Mouse (Mus musculus): Measurements from ENCODE around the gene Stx11.
"Not testable (repeated sequence)": the region's sequence is repeated elsewhere in the genome, so short reads cannot be mapped to it uniquely, and the experiment has no call there.

Gene Stx11

GRCm38 (mm10) chr10:12957271-12957670 lies 6.8 kb downstream of the Stx11 start:
- no peak for DNase-seq (ENCODE audit: low spot score)

- no peak for DNase-seq (ENCODE audit: low spot score)
Measured at GRCm38 (mm10) chr10:12955831-12956230, 8.3 kb downstream of the Stx11 start.

DNA sequence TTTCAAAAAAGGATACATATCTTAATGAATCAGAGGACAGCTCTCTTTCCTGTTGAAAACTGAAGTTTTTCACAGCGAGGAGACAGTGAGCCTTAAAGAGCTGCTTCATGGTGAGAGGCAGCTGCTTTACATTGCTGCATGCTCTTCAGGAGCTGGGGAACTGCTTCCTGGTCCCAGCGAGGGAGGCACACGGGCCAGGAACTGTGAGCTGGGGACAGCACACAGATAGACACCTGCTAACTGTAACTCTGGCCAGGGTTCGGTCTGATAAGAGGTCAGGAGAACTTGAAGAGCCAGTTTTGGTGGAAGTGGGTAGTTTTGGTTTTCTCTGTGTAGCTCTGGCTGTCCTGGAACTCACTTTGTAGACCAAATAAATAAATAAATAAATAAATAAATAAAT lies 12.7 kb downstream of the Stx11 start:
- not testable (repeated sequence) for DNase-seq (ENCODE audit: low spot score)

DNA sequence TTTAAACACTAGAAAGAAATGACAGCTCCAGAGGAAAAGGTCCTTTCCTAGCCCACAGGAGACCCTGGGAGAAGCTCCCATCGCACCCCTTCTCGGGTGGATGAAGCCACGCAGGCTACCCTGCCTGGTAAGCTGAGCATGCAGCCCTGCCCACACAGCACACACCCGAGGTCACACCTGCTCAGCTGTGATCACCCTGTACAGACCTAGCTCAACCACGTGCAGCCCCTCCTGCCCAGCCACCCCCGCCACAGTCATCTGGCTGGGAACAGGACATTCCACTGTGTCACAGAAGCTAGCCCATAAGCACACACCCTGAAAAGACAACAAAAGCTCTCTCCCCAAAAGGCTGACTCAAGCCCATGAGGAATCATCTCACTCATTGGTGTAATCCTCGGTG lies 14.8 kb downstream of the Stx11 start:
- no peak for DNase-seq (ENCODE audit: low spot score)

GRCm38 (mm10) chr10:12947606-12948005 lies 16.5 kb downstream of the Stx11 start:
- no peak for DNase-seq (ENCODE audit: low spot score)

- peak; percentile 33 for DNase-seq (ENCODE audit: low spot score)
Measured at GRCm38 (mm10) chr10:12941018-12941761, 22.9 kb downstream of the Stx11 start.

DNA sequence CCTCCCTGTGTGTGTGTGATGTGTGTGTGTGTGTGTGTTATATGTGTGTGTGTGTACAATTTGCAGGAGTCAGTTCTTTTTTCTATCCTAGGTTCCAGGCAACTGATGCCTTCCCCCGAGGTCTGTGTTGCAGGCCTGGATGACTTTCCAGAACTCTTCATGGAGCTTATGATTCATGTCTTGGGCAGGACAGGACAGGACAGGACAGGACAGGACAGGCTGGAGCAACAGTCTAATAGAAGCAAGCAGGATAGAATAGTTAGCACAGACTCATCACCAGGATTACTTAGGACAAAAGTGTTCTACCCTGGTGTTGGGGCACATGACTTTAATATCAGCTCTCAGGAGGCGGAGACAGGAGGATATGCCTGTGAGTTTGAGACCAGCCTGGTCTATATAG lies 25.3 kb downstream of the Stx11 start:
- DNase-seq (ENCODE audit: low spot score), result no peak

DNA sequence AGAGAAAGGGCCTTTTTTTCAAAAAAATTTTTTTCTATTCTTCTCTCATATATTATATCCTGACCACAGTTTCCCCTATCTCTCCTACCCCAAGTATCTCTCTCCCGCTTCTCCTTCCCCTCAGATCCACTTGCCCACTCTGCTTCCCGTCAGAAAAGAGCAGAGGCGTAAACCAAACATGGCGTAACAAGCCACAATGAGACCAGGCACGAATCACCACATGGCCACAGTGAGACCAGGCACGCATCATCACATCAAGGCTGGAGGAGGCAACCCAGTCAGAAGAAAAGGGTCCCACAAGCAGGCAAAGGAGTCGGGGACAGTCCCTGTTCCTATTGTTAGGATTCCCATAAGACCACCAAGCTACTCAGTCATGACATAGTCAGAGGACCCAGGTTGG lies 28.0 kb downstream of the Stx11 start:
- no peak for DNase-seq (ENCODE audit: low spot score)

GRCm38 (mm10) chr10:12935575-12935974 lies 28.5 kb downstream of the Stx11 start:
- no peak for DNase-seq (ENCODE audit: low spot score)

DNA sequence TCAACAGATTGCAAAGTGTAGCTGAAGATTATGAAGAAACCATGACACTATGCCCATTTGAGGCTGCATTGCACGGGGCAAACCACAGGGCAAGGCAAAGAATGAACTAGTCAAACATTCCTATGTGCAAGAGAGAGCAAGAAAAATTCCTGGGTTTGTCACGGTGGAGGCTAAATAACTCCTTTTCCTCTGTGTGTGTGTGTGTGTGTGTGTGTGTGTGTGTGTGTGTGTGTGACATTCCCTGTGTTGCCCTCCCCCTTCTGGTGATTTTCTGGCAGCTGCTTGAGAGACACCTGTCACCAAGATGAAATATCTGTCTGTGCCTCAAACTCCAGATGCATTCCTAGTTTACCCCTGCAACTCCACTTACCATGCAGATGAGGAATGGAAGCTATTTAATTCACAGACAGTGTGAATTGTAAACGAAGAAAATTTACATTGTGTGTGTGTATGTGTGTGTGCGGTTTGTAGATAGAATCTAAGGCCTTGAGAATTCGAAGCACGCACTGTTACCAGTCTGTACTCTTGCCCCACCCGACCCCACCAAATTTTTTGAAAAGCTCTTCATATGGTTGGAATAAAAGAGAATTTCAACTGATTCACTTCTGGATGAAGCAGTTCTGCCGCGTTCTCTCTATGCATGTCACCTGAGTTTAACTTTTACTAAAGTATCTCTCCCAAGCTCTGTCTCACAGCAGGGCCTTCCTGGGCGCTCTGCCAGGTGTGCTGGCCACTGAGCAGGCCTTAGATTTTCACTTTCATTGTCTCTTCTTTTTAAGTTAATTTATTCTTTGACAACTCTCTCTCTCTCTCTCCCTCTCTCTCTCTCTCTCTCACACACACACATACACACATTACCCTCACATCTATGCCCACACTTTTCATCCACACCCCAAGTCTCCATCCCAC lies 32.4 kb downstream of the Stx11 start:
- no peak for DNase-seq (ENCODE audit: low spot score)

DNA sequence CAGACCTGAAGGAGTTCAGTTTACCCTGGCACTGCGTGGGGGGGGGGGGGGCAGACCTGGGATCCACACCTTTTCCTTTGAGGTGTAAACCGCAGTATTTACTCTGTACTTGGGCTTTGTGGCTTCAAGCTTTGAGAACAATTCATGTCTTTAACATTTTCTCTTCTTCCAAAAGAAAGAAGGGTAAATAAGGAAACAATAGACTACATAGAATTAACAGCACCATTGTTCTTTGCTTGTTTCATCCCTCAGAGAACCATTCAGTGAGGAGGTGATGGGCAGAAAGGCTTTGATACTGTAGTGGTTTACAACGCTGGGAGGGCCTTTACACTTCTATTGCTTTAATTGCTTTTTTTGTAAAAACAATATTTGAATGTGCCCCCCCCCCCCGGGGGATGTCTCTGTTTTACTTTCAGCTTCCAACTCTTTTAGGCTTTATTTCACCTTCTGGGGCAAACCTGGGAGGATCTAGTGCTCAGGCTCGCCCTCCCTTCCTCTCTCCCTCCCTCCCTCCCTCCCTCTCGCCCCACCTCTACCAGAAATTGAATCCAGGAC lies 33.7 kb downstream of the Stx11 start:
- no peak for DNase-seq (ENCODE audit: low spot score)

DNA sequence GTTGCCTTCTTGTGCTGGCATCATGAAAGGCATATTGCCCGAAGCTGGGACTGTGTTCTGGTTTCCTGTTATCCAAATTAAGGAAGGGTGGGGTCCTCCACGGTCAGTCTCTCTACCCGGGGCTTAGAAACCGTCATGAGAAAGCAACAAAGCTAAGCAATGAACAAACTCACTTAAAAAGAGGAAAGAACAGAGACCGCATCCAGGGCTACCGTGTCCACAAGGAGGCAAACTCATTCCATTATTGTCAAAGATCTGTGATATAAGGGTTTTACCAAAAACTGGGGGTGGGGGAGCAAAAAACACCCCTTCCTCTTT lies 34.3 kb downstream of the Stx11 start:
- no peak for DNase-seq (ENCODE audit: low spot score)

GRCm38 (mm10) chr10:12929149-12929856 lies 34.8 kb downstream of the Stx11 start:
- DNase-seq (ENCODE audit: low spot score), result no peak

DNA sequence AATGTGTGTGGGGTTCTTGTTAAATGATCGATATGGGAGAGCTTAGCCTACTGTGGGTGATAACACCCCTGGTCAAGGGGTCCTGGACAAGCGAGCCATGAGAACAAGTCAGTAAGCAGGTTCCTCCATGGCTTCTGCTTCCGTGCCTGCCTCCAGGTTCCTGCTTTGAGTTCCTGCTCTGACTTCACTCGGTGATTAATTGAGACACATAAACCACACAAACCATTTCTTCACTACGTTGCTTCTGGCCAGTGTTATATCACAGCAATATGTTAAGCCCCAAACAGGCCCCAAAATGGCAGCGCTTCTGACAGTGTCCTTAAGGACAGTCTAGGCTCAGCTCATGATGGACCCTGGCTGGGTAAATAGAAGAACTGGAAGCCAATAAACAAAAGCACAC lies 35.9 kb downstream of the Stx11 start:
- DNase-seq (ENCODE audit: low spot score), result no peak

DNA sequence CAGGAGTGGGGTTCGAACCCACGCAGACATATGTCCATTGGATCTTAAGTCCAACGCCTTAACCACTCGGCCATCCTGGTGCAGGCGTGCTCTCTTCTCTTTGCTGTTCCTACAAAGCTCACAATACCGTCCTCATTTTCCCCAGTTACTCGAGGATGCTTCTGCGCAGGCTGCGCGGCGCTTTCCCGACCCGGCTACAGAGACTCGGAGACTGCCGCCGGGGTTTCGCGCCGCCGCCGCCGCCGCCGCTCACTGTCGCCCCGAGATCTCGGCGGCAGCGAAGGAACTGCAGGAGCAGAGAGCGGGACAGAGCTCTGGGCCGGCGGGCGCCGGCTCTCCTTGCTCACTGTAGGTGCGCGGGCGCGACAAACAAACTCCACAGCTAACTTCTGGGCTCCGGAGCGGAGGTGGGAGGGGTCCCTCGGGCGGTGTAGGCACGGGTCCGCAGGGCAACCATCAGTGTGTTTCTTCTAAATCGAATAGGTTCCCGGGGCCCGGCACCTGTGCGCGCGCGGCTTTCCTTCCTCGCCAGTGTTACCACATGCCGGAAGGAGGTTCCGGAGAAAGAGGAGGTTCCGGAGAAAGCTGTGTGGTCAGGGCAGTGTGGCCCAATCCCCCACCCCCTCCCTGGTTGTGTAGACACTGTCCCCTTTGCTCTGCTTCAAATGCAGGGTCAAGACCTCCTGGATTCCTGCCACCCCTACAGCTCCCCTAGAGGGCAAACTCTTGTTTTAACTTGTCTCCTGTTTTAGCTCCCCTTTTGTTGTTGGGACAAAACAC lies 41.3 kb downstream of the Stx11 start:
- DNase-seq (ENCODE audit: low spot score), result peak; percentile 97

GRCm38 (mm10) chr10:12922077-12922573 lies 42.0 kb downstream of the Stx11 start:
- no peak for DNase-seq (ENCODE audit: low spot score)

DNA sequence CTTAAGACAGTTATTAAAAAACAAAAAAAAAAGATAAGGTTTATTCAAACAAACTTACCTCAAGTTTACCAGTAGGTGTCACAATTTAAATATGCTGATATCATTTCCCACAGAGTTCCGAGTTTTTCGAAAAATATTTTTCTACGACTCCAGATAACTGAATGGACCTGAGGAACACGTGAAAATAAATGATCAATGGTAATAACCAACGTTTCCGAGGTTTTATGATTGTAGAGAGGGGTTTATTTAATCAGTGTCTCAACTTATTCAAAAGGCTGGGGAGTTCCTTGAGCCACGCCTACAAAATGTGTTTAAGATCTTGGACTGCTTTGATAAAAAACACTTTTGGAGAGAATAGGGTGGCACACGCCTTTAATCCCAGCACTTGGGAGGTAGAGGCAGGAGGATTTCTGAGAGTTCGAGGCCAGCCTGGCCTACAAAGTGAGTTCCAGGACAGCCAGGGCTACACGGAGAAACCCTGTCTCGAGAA lies 42.5 kb downstream of the Stx11 start:
- no peak for DNase-seq (ENCODE audit: low spot score)

DNA sequence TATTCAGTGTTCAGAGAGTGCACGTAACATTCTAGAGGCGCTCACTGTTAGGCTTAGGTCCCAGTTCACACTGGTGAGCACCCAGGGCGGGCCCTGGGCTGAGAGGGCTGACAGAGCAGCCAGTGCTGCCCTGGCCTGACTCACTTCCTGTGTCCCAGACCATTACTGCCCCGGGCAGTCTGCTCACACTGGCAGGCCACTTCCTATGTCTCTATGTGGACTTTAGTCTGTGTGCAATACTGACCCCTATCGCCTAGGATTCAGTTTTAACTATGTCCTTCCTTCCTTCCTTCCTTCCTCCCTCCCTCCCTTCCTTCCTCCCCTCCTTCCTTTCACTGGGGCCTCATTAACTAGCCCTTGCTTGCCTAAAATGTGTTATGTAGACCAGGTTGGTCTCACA lies 44.8 kb downstream of the Stx11 start:
- DNase-seq (ENCODE audit: low spot score), result peak; percentile 27

DNA sequence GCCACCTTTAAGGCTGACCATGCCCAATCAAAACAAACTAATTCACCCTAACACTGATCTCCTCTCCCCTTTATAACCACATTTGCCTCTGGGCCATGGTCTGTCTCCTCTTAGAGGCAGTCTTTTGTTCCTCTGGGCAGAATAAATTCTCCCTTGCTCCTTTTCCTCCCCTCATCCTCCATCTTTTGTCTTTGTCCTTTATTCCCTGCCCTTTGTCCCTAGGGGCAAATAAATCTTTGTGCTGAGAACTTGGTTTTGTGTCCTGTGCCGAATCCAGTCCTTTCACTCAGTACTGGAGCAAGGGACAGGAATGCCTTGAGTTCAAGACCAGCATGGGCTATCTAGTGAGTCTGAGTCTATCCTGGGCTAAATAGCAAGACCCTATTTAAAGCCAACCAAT lies 46.5 kb downstream of the Stx11 start:
- no peak for DNase-seq (ENCODE audit: low spot score)

- no peak for DNase-seq (ENCODE audit: low spot score)
Measured at GRCm38 (mm10) chr10:12916376-12916775, 47.7 kb downstream of the Stx11 start.

DNA sequence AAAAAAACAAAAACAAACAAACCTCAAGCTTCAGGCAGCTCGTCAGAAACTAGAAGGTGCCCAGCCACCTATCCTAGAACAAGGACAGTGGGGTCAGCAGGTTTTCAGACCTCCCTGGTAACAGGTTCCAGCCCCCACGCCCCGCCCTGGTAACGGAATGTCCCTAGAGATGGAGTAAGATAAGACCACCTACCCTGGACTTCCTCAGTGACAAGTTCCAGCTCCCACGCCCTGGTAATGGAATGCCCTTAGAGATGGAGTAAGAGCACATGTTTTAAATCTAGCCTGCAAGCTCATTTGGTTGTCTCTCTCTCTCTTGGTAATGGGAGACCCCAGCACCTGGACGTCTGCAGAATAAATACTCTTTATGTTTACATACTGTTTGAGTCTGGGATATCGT lies 48.3 kb downstream of the Stx11 start:
- no peak for DNase-seq (ENCODE audit: low spot score)

Measured in yolk sac, embryonic 10.5 days (tissue).